Mouse (Mus musculus) CH12.LX (cell line): ENCODE measurements around the gene Slpi. TPM values are rescaled to one million over a fixed set of nuclear protein-coding genes. Genes with fewer than 3 reads are reported as not detected.
A peak's percentile ranks its signal among the peaks of the same experiment; 100 is the strongest.

Source experiments
- DNase-seq: peaks from one replicate; pipeline ENCODE4 v3.0.0-alpha.2; 2013; ENCODE audit errors: extremely low read depth
- H3K27ac ChIP-seq: 2 replicates; pipeline ENCODE4 v1.5.1; 2012; ENCODE audit warnings: low read depth, mild to moderate bottlenecking, control low read depth, moderate library complexity; ENCODE audit not compliant: insufficient read depth
- H3K27me3 ChIP-seq: replicated peaks from 2 replicates; pipeline ENCODE3; 2012; ENCODE audit warnings: inconsistent platforms
- H3K36me3 ChIP-seq, 2 experiments: replicated peaks in 1 of 2; 2 replicates each; pipeline versions ENCODE3 to v1.6.1; 2012; ENCODE audit warnings: inconsistent platforms in 1 of 2, low read length in 1 of 2, mild to moderate bottlenecking in 1 of 2, mixed read lengths in 1 of 2, moderate library complexity in 1 of 2; ENCODE audit not compliant: control insufficient read depth in 1 of 2, insufficient read depth in 1 of 2
- H3K4me1 ChIP-seq, 2 experiments: 2 replicates each; pipeline ENCODE4 v1.6.1; 2012; ENCODE audit warnings: inconsistent platforms in 1 of 2, moderate library complexity in 1 of 2; ENCODE audit not compliant: insufficient read depth in 2 of 2, control insufficient read depth in 1 of 2
- H3K4me2 ChIP-seq: 2 replicates; pipeline ENCODE4 v1.6.1; 2012; ENCODE audit warnings: low read depth, mild to moderate bottlenecking, control low read depth; ENCODE audit not compliant: poor library complexity, insufficient read depth, severe bottlenecking
- H3K4me3 ChIP-seq, 3 experiments: fragments of 150-350 bp in 1 of 3; sonication (generic) in 1 of 3; replicated peaks in 1 of 3; 2 replicates each; pipeline versions ENCODE3 to v1.5.1; 2011 to 2012; ENCODE audit warnings: low read depth in 2 of 3, low read length in 2 of 3, mild to moderate bottlenecking in 2 of 3, moderate library complexity in 2 of 3, control low read depth in 1 of 3, improper control_type of control experiment in 1 of 3, inconsistent platforms in 1 of 3, mixed read lengths in 1 of 3; ENCODE audit not compliant: poor library complexity in 1 of 3
- H3K79me2 ChIP-seq: replicated peaks from 2 replicates; pipeline ENCODE4 v1.6.1; 2012; ENCODE audit warnings: mild to moderate bottlenecking, moderate library complexity; ENCODE audit not compliant: control insufficient read depth, poor library complexity, insufficient read depth, severe bottlenecking; ENCODE audit errors: extremely low read depth
- H3K9ac ChIP-seq: 2 replicates; pipeline ENCODE4 v1.6.1; 2012; ENCODE audit warnings: low read depth, mild to moderate bottlenecking, control low read depth, moderate library complexity; ENCODE audit not compliant: insufficient read depth
- H3K9me3 ChIP-seq: replicated peaks from 2 replicates; pipeline ENCODE3; 2012; ENCODE audit warnings: low read length, inconsistent platforms, mixed read lengths
- BHLHE40 ChIP-seq: IDR thresholded peaks from 2 replicates; pipeline ENCODE4 v1.6.1; 2011; ENCODE audit warnings: mild to moderate bottlenecking, low read depth, low read length, improper control_type of control experiment
- ELF1 ChIP-seq: IDR thresholded peaks from 2 replicates; pipeline ENCODE4 v1.6.1; 2014; ENCODE audit warnings: low read depth, mild to moderate bottlenecking, inconsistent platforms, low read length, improper control_type of control experiment
- ETS1 ChIP-seq: conservative IDR thresholded peaks from 2 replicates; pipeline ENCODE4 v1.6.1; 2012; ENCODE audit warnings: low read depth, mild to moderate bottlenecking, inconsistent platforms, low read length, improper control_type of control experiment, moderate library complexity
- GABPA ChIP-seq: IDR thresholded peaks from 2 replicates; pipeline ENCODE4 v1.6.1; 2012; ENCODE audit warnings: low read depth, low read length, improper control_type of control experiment, inconsistent platforms; ENCODE audit not compliant: insufficient replicate concordance
- HCFC1 ChIP-seq: IDR thresholded peaks from 2 replicates; pipeline ENCODE4 v1.6.1; 2012; ENCODE audit warnings: low read depth, mild to moderate bottlenecking, inconsistent platforms, low read length, improper control_type of control experiment
- JUND ChIP-seq: conservative IDR thresholded peaks from 2 replicates; pipeline ENCODE4 v1.6.1; 2011; ENCODE audit warnings: low read depth, low read length, improper control_type of control experiment
- MAZ ChIP-seq: IDR thresholded peaks from 2 replicates; pipeline ENCODE4 v1.6.1; 2012; ENCODE audit warnings: low read depth, mild to moderate bottlenecking, inconsistent platforms, low read length, improper control_type of control experiment, moderate library complexity
- MYC ChIP-seq: IDR thresholded peaks from 2 replicates; pipeline ENCODE4 v1.6.1; 2011; ENCODE audit warnings: low read depth, mild to moderate bottlenecking, improper control_type of control experiment, low read length
- SMC3 ChIP-seq: IDR thresholded peaks from 2 replicates; pipeline ENCODE4 v1.6.1; 2011; ENCODE audit warnings: low read depth, low read length, improper control_type of control experiment
- UBTF ChIP-seq: IDR thresholded peaks from 2 replicates; pipeline ENCODE4 v1.6.1; 2012; ENCODE audit warnings: low read depth, mild to moderate bottlenecking, inconsistent platforms, low read length, improper control_type of control experiment, moderate library complexity
- ZKSCAN1 ChIP-seq: IDR thresholded peaks from 2 replicates; pipeline ENCODE4 v1.6.1; 2012; ENCODE audit warnings: low read depth, inconsistent platforms, low read length, improper control_type of control experiment, borderline replicate concordance
- dilution Hi-C: fragments of 300-500 bp; cut with MboI; formaldehyde crosslinking; loops from 2 replicates; pipeline ENCODE4 v1.14.3; 2020; ENCODE audit warnings: low sequenced_read_pairs; ENCODE audit not compliant: extremely low pct_unique_long_range_greater_than_20kb, extremely low pct_ligation_motif_present
- in situ Hi-C: fragments of 300-500 bp; cut with MboI; formaldehyde crosslinking; loops from 3 replicates; pipeline ENCODE4 v1.14.3; 2019; ENCODE audit warnings: low sequenced_read_pairs, low pct_ligation_motif_present, low pct_unique_long_range_greater_than_20kb, mixed read lengths
- polyA plus RNA-seq: library from polyadenylated mRNA; unstranded; fragments of >175 nt; gene quantifications from 2 replicates; pipeline ENCODE4 v1.2.1, GENCODE M21; 2012; ENCODE audit warnings: low read depth; ENCODE audit not compliant: insufficient read length
- total RNA-seq, 2 experiments: library from RNA; depleted of rRNA; stranded (reverse); fragments of 300-350 nt in 1 of 2; fragments of >200 nt in 1 of 2; gene quantifications; 2 replicates each; pipeline ENCODE4 v1.2.3; 2012 to 2014

The Slpi gene
- total and polyA plus RNA-seq, 3 experiments: 0.38 to 2.7 (median 1.0) TPM

DNA sequence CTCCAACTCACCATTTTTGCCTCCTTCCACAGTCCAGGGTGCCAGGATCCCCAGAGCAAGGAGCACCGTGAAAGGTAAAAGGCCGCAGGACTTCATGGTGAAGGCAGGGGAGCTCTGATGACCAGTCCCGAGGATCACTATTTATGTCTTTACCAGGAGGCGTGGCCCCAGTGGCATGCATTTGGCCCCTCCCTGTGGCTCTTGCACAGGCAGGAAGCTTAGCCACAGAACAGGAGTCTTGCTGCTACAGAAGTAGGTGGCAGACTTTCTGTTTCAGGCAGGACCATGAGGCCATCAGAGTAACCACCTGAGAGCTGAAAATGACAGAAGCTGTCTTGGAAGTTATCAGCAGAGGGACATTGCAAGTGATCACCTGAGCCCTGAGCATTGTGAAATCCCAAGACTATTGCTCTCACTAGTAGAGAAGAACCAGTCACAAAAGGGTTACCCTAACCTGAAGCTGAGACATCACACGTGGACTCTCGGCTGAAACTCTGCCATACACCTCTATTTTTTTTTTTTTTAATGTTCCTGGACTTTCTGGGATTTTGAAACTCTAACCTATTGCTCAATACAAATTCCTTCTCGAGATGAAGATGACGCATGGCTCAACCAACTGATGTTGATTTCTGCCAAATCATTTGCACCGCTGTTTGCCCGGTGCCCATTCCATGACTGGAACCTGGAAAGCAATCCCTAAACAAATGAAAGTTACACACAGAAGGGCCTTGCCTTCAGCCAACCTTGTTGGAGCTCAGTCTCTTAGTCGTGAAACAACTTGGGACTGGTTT is 32.5 kb downstream of the Slpi start:
- dilution Hi-C loops: no loop called here
- Histone ChIP-seq H3K4me1 (peaks cover 10 to 16% of the 10 kb centered on the region in 2 experiments), H3K79me2 (no peaks in the 10 kb centered on the region), H3K9ac (no peak overlapping the region)
- peak; percentile 38; the same call in 1 of the 2 replicates for TF ChIP-seq BHLHE40
- TF ChIP-seq ELF1: no peak
- no peak for TF ChIP-seq JUND
- TF ChIP-seq MYC: peak; percentile 28; the same call in 1 of the 2 replicates
- TF ChIP-seq SMC3: no peak
- TF ChIP-seq GABPA: no peak
- no peak for TF ChIP-seq ZKSCAN1
- TF ChIP-seq MAZ: no peak
- TF ChIP-seq, all 38 proteins: peak for 2
- Histone ChIP-seq H3K9me3 (no peaks in the 10 kb centered on the region), H3K36me3 (no peaks in the 10 kb centered on the region), H3K27ac (no peak overlapping the region), H3K4me2 (peak overlapping the region; percentile 2; the same call in 1 of the 2 replicates), H3K4me3 (no peak overlapping the region), H3K27me3 (peaks cover 2% of the 10 kb centered on the region)
- in situ Hi-C loops: no loop called here
- DNase-seq: no peak

GRCm38 (mm10) chr2:164353356-164353755 is 35.5 kb downstream of the Slpi start:
- H3K4me3 ChIP-seq: no peak overlapping the region
- H3K4me2 ChIP-seq: no peak overlapping the region
- dilution Hi-C loops (no loop called here), in situ Hi-C loops (no loop called here)
- no peak overlapping the region for H3K27ac ChIP-seq
- no peaks in the 10 kb centered on the region for H3K9me3 ChIP-seq
- no peak for TF ChIP-seq MAZ
- no peak for TF ChIP-seq UBTF
- no peak for TF ChIP-seq HCFC1
- no peak for TF ChIP-seq ETS1
- no peak for TF ChIP-seq BHLHE40
- no peak for TF ChIP-seq JUND
- TF ChIP-seq GABPA: no peak
- peaks cover 7 to 10% of the 10 kb centered on the region in 2 experiments for H3K4me1 ChIP-seq
- H3K36me3 ChIP-seq: no peaks in the 10 kb centered on the region
- no peak for DNase-seq
- no peak overlapping the region for H3K9ac ChIP-seq
- H3K27me3 ChIP-seq: peaks cover 2% of the 10 kb centered on the region
- H3K79me2 ChIP-seq: no peaks in the 10 kb centered on the region
